Mouse (Mus musculus) CH12.LX (cell line): ENCODE measurements around the gene Cybrd1.

Experiments used
- CHD2 ChIP-seq: IDR thresholded peaks from 2 replicates; pipeline ENCODE4 v1.6.1; 2011; ENCODE audit warnings: low read length, improper control_type of control experiment
- CTCF ChIP-seq, 2 experiments: IDR thresholded peaks in 1 of 2; conservative IDR thresholded peaks in 1 of 2; 2 replicates each; pipeline ENCODE4 v1.5.1; 2011 to 2012; ENCODE audit warnings: low read depth in 2 of 2, low read length in 2 of 2, improper control_type of control experiment in 1 of 2, inconsistent platforms in 1 of 2, mild to moderate bottlenecking in 1 of 2, moderate library complexity in 1 of 2
- ELF1 ChIP-seq: IDR thresholded peaks from 2 replicates; pipeline ENCODE4 v1.6.1; 2014; ENCODE audit warnings: low read depth, mild to moderate bottlenecking, inconsistent platforms, low read length, improper control_type of control experiment
- JUN ChIP-seq: IDR thresholded peaks from 2 replicates; pipeline ENCODE4 v1.6.1; 2011; ENCODE audit warnings: low read depth, mild to moderate bottlenecking, low read length, improper control_type of control experiment, moderate library complexity; ENCODE audit not compliant: insufficient read depth
- KAT2A ChIP-seq: IDR thresholded peaks from 2 replicates; pipeline ENCODE4 v1.6.1; 2012; ENCODE audit warnings: low read length, improper control_type of control experiment, inconsistent platforms; ENCODE audit not compliant: insufficient replicate concordance
- POLR2A ChIP-seq: IDR thresholded peaks from 2 replicates; pipeline ENCODE4 v1.6.1; 2011; ENCODE audit warnings: low read depth, mild to moderate bottlenecking, improper control_type of control experiment, low read length
- ZKSCAN1 ChIP-seq: IDR thresholded peaks from 2 replicates; pipeline ENCODE4 v1.6.1; 2012; ENCODE audit warnings: low read depth, inconsistent platforms, low read length, improper control_type of control experiment, borderline replicate concordance
- ZMIZ1 ChIP-seq: IDR thresholded peaks from 2 replicates; pipeline ENCODE4 v1.6.1; 2012; ENCODE audit warnings: low read depth, mild to moderate bottlenecking, inconsistent platforms, low read length, improper control_type of control experiment

- TF ChIP-seq JUN (no peak), KAT2A (no peak), ELF1 (no peak), CTCF (conservative IDR thresholded peaks at IDR 0.05 in 1 of 2, IDR thresholded peaks at IDR 0.05 in 1 of 2; ENCODE audit: low read depth in 2 of 2, low read length in 2 of 2) (no peak), ZMIZ1 (no peak), CHD2 (no peak), POLR2A (no peak), ZKSCAN1 (no peak)
Observed at GRCm38 (mm10) chr2:71159576-71160306, 42.0 kb downstream of the Cybrd1 start.
